Mouse (Mus musculus) cerebellum, postnatal 10 days (tissue): ENCODE measurements around the gene Uqcr10.
"Not testable (repeated sequence)": the region's sequence is repeated elsewhere in the genome, so short reads cannot be mapped to it uniquely, and the experiment has no call there.

Source experiments
- DNase-seq, 2 experiments: peaks; one replicate each; pipeline ENCODE4 v3.0.0; 2021; ENCODE audit warnings: mixed read lengths in 2 of 2

The Uqcr10 gene

GRCm38 (mm10) chr11:4714727-4715126 lies 10.6 kb upstream of the Uqcr10 start:
- DNase-seq: no peak

- no peak for DNase-seq
These were observed 8.7 kb upstream of the Uqcr10 start for GRCm38 (mm10) chr11:4712822-4713221.

DNA sequence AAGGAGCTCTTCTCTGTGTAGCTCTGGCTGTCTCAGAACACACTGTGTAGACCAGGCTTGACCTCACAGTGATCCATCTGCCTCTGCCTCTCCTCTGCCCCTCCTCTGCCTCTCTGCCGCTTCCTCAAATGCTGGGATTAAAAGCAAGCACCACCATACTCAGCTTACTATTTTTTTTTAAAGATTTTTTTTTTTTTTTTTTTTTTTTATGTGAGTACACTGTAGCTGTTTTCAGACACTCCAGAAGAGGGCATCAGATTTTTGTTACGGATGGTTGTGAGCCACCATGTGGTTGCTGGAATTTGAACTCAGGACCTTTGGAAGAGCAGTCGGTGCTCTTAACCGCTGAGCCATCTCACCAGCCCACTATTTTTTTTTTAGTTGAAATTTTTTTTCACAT lies 6.0 kb upstream of the Uqcr10 start:
- not testable (repeated sequence) for DNase-seq

- no peak for DNase-seq
These were observed 1.0 kb upstream of the Uqcr10 start for GRCm38 (mm10) chr11:4705178-4705577.

GRCm38 (mm10) chr11:4703688-4704071 lies 462 bp downstream of the Uqcr10 start:
- DNase-seq: no peak

DNA sequence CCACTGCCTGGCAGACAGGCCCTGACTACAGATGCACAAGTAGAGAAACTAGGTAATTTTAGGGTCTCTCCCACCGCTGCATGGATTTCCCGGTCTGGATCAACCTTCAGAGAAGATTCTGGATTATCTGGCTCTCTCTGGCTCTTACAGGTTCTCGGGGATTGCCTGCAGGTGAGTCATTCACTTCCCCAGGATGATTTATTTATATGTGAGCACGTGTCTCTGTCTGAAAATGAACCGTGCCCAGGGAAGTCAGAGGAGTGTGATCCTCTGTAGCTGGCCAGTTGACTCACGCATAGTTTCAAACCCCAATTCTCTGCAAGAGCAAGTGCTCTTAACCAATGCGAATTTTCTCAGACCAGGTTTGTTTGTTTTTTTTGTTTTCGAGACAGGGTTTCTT lies 3.4 kb downstream of the Uqcr10 start:
- no peak for DNase-seq

DNA sequence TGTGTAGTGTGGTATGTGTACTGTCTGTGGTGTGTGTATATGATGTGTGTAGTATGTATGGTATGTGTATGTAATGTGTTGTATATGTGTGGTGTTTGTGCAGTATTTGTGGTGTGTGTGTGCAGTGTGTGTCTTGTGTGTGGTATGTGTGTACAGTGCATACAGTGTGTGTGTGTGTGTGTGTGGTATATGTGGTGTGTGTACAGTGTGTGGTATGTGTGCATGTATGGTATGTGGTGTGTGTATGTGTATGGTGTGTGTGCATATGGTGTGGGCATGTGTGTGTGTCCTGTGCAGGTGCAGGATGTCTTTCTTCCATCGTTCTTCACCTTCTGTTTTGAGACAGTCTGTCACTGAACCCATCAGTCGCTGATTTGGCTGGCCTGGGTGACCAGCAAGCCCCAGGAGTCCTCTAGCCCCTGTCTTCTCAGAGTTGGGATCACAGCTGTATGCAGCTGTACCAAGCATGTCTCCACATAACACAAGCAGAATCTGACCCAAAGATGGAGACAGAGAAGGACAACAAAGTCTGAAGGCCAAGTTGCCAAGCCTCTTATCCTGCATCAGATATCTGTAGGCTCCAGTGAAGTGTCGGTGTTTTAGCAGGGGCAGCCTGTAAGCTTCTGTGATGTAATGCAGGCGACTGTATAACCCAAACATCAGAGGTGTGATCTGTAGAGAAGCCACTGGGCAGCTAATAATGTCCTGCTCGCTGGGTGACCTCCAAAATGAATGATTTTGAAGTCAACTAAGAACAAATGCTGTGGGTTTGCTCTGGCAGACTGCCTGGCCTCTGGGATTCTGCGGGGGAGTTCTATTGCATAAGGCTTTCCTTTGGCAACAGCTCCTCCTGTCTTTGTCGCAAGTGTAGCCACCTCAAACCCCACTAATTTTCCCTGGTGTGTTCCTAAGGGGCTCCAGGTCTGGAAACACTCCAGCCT lies 6.8 kb downstream of the Uqcr10 start:
- DNase-seq: peak; percentile 63 to 64

- DNase-seq: peak; percentile 38 to 39
These were observed 12.0 kb downstream of the Uqcr10 start for GRCm38 (mm10) chr11:4692162-4692561.

DNA sequence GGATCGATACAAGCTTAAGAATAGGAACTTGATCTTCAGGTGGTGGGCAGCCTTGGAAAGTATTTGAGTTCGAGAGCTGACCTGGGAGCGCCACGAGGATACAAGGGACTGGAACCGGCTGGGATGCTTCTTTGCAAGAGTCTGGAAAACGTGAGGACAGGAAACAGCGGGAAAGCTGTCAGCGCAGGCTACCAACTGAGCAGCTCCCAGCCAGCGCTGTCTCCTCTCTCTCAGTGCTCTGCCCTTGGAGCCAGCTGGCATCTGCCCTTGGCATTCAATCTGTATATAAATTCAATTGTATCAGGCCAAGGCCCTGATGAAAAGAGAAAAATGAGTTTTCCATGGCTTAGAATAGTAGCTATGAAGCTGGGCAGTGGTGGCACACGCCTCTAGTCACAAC lies 12.9 kb downstream of the Uqcr10 start:
- peak; percentile 57 to 77 for DNase-seq

DNA sequence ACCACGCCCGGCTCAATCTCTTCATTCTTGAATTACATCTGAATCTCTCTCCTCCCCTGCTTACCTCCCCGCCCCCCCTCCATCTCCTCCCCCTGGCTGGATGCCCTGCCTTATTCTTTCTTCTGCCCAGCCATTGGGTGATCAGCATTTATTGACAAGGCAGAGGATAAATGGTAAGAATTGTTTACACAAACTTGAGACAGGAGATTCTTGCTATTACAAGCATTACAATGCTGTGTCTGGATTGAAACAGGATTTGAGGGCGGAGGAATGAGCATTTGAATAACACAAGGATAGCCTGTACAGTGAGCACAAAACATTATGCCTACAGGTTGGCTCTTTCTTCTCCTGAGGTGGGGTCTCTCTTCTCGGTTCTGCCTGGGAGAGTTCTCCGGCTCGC lies 13.8 kb downstream of the Uqcr10 start:
- DNase-seq: no peak

DNA sequence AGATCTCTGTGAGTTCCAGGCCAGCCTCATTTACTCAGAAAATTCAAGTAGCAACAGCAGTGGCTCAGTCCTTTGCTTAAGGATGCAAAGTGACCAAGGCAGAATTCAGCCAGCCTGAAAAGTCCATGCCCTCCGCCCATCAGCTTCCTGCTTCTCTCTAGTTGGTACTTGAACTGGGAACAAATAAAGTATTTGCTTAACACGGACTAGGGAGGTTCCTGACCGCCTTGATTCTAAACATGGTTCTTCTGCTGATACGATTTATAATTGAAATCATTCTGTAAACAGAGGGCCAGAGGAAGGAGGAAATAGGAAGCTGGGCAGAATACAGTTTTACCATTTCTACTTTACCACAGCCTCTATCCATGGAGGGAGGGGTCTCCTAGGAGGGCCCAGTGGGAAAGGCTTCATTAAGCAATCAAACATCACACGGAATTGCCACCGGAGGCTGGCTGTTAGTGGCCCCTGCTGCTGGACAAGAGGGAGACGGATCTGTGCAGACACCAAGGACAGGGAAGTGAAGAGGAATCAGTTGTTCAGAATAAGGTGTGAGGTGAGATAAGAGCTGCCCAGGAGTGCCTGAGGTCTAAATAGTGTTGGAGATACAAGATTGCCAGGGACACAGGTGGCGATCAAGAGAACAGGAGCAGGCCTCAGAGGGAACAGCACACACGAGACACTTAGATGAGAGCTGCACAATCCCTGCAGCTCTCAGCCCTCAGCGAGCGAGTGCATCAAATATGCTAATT lies 15.3 kb downstream of the Uqcr10 start:
- no peak for DNase-seq

- no peak for DNase-seq
These were observed 16.3 kb downstream of the Uqcr10 start for GRCm38 (mm10) chr11:4687874-4688273.

DNA sequence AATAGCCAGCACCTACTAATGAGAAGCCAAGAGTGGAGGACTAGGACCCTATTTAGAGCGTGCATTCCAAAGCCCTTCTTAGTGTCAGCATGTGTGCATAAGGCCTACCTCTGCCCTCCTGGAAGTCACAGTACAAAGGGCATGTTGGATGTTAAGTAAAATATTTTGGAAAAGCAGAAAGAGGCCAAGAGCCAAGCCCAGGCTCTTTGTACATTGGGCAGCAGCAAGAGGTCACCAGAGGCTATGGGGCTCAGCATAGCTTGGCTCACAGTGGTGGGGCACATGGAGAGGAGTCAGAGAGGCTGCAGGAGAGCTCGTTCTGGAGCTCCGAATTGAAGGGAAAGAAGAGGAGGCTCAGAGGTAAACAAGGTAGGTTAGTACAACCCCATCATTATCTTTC lies 17.1 kb downstream of the Uqcr10 start:
- no peak for DNase-seq

DNA sequence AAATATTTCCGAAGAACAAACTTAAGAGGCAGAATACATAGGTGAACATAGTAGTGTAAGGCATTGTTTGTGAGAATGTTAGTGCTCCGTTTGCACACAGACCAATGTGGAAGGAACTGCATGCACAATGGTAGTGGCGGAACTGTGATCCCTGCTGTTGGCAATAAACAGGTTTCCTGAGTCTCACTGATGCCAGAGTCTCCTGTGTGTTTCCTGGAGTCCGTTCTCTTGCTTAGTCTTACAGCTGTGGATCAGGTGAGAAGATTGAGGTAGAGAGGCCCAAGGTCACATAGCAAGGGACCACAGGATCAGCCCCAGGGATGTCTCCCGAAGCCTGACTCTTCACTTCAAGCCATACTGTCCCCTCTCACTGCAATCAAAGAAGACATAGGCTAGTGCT lies 18.6 kb downstream of the Uqcr10 start:
- DNase-seq: no peak

DNA sequence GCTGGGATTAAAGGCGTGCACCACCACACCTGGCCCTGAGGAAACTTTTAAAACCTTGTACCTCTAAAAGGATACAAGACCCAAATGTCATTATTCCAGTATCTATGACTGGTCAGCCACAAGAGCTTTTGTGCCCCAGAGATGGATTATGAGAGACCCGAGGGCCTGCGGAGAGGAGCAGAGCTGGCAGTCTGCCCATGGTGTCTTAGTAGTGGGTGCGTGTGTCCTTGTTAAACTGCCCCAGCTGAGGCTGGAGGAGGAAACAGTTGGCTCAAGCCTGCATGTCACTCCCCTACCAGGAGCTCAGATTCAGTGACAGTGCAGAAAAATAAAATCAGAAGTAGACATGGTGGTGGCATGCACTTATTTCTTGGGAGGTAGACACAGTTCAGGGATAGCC lies 19.1 kb downstream of the Uqcr10 start:
- DNase-seq: peak in 1 of 2 experiments; percentile 37

GRCm38 (mm10) chr11:4684186-4684585 lies 20.0 kb downstream of the Uqcr10 start:
- DNase-seq: no peak

GRCm38 (mm10) chr11:4683516-4683915 lies 20.6 kb downstream of the Uqcr10 start:
- no peak for DNase-seq

DNA sequence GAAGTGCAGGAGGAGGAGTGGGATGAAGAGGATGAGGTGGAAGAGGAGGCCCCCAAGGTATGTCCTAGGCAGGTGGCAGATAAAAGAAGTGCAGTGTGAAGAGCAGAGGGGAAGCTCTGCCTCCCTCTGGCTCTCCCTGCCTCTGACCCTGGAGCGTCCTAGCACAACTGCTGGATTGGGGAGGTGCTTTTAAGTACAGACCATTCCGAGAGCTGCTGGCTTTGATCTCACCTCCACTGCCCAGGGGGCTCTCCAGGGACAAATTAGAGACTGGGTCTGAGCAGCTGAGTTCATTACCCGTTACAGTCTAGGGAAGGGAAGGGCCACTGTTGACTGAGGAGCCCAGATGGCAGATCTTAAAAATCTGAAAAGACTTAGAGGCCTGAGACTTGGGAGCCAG lies 24.0 kb downstream of the Uqcr10 start:
- DNase-seq: no peak

DNA sequence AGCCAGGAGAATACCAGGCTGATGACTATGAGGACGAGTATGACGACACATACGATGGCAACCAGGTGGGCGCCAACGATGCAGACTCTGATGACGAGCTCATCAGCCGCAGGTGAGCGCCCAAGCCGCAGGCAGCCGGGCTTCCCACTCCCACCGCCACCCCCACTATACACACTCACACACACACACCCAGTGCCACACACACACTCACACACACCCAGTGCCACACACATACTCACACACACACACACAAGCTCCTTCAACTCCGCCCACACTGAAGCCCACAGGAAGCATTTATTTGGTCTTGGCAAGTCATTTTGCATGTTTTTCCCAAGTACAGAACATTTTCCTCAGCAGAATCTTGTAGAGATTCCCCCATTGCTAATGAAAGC lies 24.7 kb downstream of the Uqcr10 start:
- DNase-seq: no peak

DNA sequence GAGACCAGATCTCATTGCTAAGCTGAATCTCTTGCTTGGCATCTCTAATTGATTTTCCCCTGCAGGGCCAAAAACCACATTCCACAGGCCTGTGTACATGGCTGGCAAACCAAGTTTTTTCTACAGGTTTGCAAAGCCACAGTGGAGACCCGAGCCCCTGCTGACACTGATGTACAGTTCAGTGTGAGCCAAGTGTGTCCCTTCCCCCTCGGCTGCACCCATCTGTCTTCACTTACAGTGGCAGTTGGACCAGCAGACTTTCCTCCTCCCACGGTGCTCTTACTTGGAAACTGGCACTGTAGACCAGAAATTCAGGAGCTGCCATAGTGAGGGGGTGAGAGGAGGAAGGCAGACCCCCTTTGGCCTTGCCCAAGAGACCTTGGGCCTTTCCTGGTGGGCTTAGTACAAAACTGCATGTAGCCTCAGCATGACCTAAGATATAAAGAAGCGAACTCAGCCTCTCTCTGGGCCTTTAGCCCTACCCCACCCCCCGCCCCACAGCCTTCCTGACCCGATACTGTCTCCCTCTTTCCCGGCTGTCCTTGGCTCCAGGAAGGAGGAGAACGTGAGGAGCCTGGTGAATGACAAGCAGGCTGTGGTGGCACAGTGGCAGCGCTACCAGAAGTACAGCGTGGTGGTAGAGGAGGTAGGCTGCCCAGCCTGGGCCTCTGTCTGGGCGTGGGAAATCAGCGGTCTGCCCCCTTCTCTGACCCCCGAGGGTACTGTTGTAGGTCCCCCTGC lies 25.3 kb downstream of the Uqcr10 start:
- DNase-seq: peak; percentile 72 to 83

GRCm38 (mm10) chr11:4677250-4677872 lies 26.8 kb downstream of the Uqcr10 start:
- no peak for DNase-seq

DNA sequence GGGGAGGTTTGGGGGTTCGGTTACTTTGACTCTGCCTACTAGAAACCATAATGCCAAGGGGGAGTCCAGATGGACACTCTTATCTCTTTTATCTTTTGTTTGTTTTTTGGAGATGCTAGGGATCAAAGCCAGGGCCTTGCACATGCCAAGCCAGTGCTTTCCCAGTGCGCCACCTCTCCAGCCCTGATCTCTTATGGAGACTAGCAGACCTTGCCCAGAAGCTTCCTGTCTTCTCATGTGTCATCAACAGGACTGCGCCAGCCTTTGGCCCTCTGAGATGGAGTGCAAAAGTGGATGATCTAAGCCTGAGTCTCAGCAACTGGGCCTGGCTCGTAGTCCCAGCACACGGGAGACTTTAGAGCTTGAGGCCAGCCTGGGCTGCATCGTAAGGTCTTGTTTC lies 28.4 kb downstream of the Uqcr10 start:
- DNase-seq: no peak

DNA sequence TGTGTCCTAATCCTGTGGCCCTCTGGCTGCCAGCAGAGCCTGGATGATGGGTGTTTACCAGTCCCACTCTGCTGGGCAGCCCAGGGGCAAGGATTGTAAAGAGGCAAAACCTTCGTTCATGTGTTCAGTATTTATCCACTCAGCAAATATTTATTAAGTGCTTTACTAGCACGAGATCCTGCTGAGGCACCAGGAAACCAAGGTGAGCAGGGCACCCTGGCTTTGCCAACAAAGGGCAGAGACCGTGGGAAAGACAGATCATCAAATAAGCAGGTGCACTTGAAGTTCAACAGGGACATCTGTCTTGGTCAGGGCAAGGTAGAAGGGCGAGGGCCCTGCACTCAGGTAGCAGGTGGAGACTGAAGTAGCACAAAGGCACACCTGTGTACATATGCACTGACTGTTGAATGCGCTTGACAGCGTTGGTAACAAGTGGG lies 29.0 kb downstream of the Uqcr10 start:
- no peak for DNase-seq
